Mouse (Mus musculus) stomach, postnatal 0 days (tissue): ENCODE results near the gene Chrm3. TPM values are rescaled to one million over a fixed set of nuclear protein-coding genes. Genes with fewer than 3 reads are reported as not detected.

ENCODE experiments used
- ATAC-seq: fragments of 200-750 bp; cut with Nextera tagmentation; 2 replicates; pipeline ENCODE4 v1.8.0; 2017; ENCODE audit not compliant: low FRiP score, low TSS enrichment
- DNase-seq: peaks from one replicate; pipeline ENCODE4 v3.0.0-alpha.2; 2016; ENCODE audit warnings: low spot score
- H3K27ac ChIP-seq: fragments of 300-500 bp; sonication (generic); replicated peaks from 2 replicates; pipeline ENCODE4 v1.5.1; 2014; ENCODE audit warnings: mild to moderate bottlenecking, control low read depth
- H3K27me3 ChIP-seq: fragments of 300-500 bp; sonication (generic); 2 replicates; pipeline ENCODE4 v1.6.1; 2014; ENCODE audit warnings: low read length; ENCODE audit not compliant: control insufficient read depth, insufficient read depth
- H3K36me3 ChIP-seq: fragments of 300-500 bp; sonication (generic); 2 replicates; pipeline ENCODE4 v1.6.1; 2014; ENCODE audit warnings: low read length, mixed read lengths; ENCODE audit not compliant: control insufficient read depth, insufficient read depth
- H3K4me1 ChIP-seq: fragments of 300-500 bp; sonication (generic); replicated peaks from 2 replicates; pipeline ENCODE4 v1.6.1; 2014; ENCODE audit warnings: antibody characterized with exemption; ENCODE audit not compliant: control insufficient read depth, insufficient read depth
- H3K4me2 ChIP-seq: fragments of 300-500 bp; sonication (generic); replicated peaks from 2 replicates; pipeline ENCODE4 v1.6.1; 2014; ENCODE audit warnings: low read depth, mild to moderate bottlenecking, control low read depth, moderate library complexity
- H3K4me3 ChIP-seq: fragments of 300-500 bp; sonication (generic); 2 replicates; pipeline ENCODE4 v1.5.1; 2014; ENCODE audit warnings: low read depth, low read length, control low read depth
- H3K9ac ChIP-seq: fragments of 300-500 bp; sonication (generic); 2 replicates; pipeline ENCODE4 v1.6.1; 2014; ENCODE audit warnings: mild to moderate bottlenecking, low read length, control low read depth, mixed read lengths
- H3K9me3 ChIP-seq: fragments of 300-500 bp; sonication (generic); 2 replicates; pipeline ENCODE4 v1.6.1; 2016; ENCODE audit warnings: low read length; ENCODE audit not compliant: control insufficient read depth
- CTCF ChIP-seq: IDR thresholded peaks from 2 replicates; pipeline ENCODE4 v1.5.1; 2016; ENCODE audit warnings: antibody characterized with exemption, low read depth, mild to moderate bottlenecking, moderate library complexity
- EP300 ChIP-seq: optimal IDR thresholded peaks from 2 replicates; pipeline ENCODE3; 2016; ENCODE audit warnings: antibody characterized with exemption
- WGBS: fragments of 180-500 bp; shearing (Covaris S2); extraction: QIAGEN DNeasy Blood & Tissue Kit; methylation state at CpG from one replicate; pipeline ENCODE4 v1.1.7; 2014; 5-methylcytosine and 5-hydroxymethylcytosine counted together
- polyA plus RNA-seq: library from polyadenylated mRNA; unstranded; fragments of >200 nt; fragmentation: Nextera tagmentation; extraction: Ambion mirVana; gene quantifications from 2 replicates; pipeline ENCODE4 v1.2.1, GENCODE M21; 2015

Gene Chrm3
- polyA plus RNA-seq, 1 experiment from 2014 or later = 1.6 TPM

DNA sequence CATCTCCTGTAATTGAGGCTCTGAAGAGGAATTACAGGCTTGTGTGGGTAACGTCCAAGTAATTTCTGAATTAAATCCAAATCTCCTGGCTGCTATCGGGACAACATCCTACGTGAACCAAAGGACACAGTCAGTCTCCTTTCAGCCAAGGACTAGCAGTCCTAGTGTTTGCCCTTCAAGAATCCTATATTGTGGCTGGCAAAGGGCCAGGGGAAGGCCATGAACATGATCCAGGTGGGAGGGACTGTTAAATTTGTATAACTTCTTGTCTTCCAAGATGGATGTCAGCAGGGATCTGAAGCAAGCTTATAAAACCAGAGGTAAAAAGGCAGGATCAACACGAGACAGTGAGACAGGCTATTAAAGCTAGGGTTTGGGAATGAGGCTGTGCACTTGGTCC, 357.7 kb downstream of the Chrm3 start:
- Histone ChIP-seq H3K4me1 (no peaks in the 10 kb centered on the region), H3K27ac (no peak overlapping the region), H3K9me3 (no peaks in the 10 kb centered on the region), H3K36me3 (no peaks in the 10 kb centered on the region), H3K9ac (no peak overlapping the region), H3K4me2 (no peak overlapping the region), H3K27me3 (no peaks in the 10 kb centered on the region), H3K4me3 (no peak overlapping the region)
- DNase-seq (no peak), ATAC-seq (no peak; the same call in 1 of the 2 replicates)
- TF ChIP-seq EP300 (no peak), CTCF (no peak)
- 39% methylated on average over 4 of the region's 4 CpGs for WGBS

DNA sequence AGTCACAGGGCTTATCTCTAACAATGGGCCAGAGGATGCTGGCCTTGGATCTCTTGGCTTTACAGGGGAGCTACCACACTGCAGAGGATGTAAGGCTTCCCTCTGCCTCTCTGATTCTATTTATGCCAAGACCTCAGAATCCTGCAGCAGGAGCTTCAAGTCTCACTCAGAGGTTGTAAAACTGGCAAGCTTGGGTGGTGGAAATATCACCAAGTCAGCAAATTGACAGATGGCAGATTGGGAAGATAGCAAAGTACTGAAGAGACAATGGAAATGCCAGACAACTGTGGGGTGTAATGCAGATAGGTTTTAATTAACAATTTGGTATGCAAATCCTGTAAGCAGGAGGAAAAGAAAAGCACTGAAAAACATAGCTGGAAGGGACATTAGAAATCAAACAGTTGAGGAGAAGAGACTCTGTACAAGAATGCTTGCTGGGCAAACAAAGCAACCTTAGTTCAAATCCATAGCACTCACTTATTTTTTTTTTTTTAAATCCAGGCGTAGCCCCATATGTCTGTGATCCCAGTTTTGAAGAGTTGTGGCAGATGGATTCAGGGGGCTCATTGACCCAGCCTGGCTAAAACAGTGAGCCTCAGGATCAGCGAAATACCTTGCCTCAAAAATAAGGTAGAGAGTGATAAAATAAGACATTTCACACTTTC, 362.9 kb downstream of the Chrm3 start:
- Histone ChIP-seq H3K36me3 (no peaks in the 10 kb centered on the region), H3K27ac (no peak overlapping the region), H3K27me3 (no peaks in the 10 kb centered on the region), H3K4me3 (no peak overlapping the region), H3K4me2 (no peak overlapping the region), H3K9ac (no peak overlapping the region), H3K9me3 (no peaks in the 10 kb centered on the region), H3K4me1 (no peaks in the 10 kb centered on the region)
- TF ChIP-seq EP300 (no peak), CTCF (no peak)
- no peak for ATAC-seq
- DNase-seq = no peak
- 84% methylated on average over 2 of the region's 2 CpGs for WGBS

DNA sequence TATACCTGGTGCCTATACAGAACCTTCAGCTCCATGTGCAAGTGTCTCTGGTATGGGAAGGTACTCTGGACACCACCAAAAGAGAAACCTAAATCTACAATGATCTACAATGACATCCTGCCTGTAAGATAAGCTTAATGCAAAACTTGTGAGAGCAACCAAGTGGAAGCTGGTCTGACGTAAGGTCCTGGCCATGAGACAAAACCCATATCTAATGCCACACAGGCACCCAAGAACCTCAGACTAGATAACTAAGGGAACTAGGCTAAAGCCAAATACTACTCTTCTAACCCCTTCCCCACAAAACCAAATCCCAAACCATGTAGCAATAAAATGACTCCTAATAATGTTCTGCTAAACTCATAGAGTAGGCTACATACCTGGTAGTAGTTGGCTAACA, 364.8 kb downstream of the Chrm3 start:
- no peaks in the 10 kb centered on the region for H3K9me3 ChIP-seq
- H3K9ac ChIP-seq = no peak overlapping the region
- H3K27ac ChIP-seq = no peak overlapping the region
- H3K27me3 ChIP-seq = no peaks in the 10 kb centered on the region
- no peaks in the 10 kb centered on the region for H3K4me1 ChIP-seq
- no peaks in the 10 kb centered on the region for H3K36me3 ChIP-seq
- DNase-seq = no peak
- no peak overlapping the region for H3K4me2 ChIP-seq
- ATAC-seq = no peak
- no peak overlapping the region for H3K4me3 ChIP-seq
- TF ChIP-seq CTCF (no peak), EP300 (no peak)
- WGBS = 83% methylated on average over 1 of the region's 1 CpGs

DNA sequence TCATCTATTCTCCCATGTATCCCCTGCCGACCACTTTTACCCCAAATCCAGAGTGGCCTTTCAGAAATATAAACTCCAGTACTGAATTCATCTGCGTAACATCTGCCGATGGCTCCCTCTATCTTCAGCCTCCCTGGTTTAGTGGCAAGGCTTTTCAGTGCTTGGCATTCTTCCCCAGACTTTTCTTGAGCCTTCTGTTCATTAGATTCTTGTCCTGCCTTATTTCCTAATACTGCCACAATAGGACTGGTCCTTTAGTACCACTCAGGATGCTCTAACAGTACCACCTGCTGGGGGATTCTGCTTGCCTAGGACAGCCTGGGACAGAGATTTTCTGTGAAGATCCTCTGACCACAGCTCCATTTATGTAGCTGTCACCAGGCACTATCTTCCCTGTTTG, 367.1 kb downstream of the Chrm3 start:
- Histone ChIP-seq H3K27ac (no peak overlapping the region), H3K4me1 (no peaks in the 10 kb centered on the region), H3K36me3 (no peaks in the 10 kb centered on the region), H3K9ac (no peak overlapping the region), H3K4me3 (no peak overlapping the region), H3K9me3 (no peaks in the 10 kb centered on the region), H3K4me2 (no peak overlapping the region), H3K27me3 (no peaks in the 10 kb centered on the region)
- TF ChIP-seq EP300 (no peak), CTCF (no peak)
- no peak for ATAC-seq
- no peak for DNase-seq
- 87% methylated on average over 3 of the region's 3 CpGs for WGBS

DNA sequence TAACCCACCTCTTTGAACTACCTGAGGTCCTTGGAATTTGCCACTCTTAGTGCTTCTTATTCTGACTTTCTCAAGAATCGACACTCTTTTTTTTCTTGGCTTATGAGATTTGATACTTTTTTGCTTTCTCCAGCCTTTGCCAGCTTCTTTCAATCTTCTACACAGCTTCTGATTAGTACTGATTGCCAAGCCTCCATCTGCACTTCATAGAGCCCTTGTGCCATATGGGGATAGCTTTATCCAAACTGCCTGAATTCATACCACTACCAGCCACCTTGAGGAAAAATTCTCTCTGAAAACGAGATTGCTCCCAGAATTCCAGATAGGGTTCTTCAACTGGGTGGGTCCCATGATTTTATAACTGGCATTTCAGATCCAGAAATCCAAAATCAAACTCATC, 368.0 kb downstream of the Chrm3 start:
- H3K27ac ChIP-seq = no peak overlapping the region
- no peaks in the 10 kb centered on the region for H3K4me1 ChIP-seq
- H3K36me3 ChIP-seq = no peaks in the 10 kb centered on the region
- TF ChIP-seq CTCF = no peak
- TF ChIP-seq EP300 = no peak
- H3K9me3 ChIP-seq = no peaks in the 10 kb centered on the region
- ATAC-seq (no peak), DNase-seq (no peak)
- H3K9ac ChIP-seq = no peak overlapping the region
- 79% methylated on average over 2 of the region's 2 CpGs for WGBS
- no peak overlapping the region for H3K4me3 ChIP-seq
- H3K27me3 ChIP-seq = no peaks in the 10 kb centered on the region
- H3K4me2 ChIP-seq = no peak overlapping the region

DNA sequence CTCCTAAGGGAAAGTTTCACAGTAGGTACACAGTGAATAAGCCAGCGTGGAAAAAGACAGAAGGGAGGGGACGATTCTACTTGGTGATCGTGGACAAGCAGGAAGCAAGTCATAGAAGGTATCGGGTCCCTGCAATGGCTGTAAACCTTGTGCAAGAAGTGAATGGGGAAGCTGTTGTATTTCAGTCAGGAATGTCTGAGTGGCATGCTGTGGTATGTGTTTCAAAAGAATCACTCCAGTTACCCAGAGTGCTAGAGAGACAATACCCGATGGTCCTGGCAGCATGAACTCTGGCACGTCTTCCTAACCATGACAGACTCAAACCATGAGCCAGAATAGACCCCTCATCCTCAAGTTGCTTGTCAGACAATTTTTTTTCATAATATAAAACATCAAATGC, 375.0 kb downstream of the Chrm3 start:
- TF ChIP-seq EP300 (no peak), CTCF (no peak)
- no peak overlapping the region for H3K4me3 ChIP-seq
- no peaks in the 10 kb centered on the region for H3K36me3 ChIP-seq
- H3K27me3 ChIP-seq = no peaks in the 10 kb centered on the region
- H3K4me2 ChIP-seq = no peak overlapping the region
- ATAC-seq (no peak), DNase-seq (no peak)
- H3K9ac ChIP-seq = no peak overlapping the region
- no peaks in the 10 kb centered on the region for H3K4me1 ChIP-seq
- no peaks in the 10 kb centered on the region for H3K9me3 ChIP-seq
- H3K27ac ChIP-seq = no peak overlapping the region
- WGBS = 61% methylated on average over 6 of the region's 6 CpGs
